Mouse (Mus musculus) forebrain, embryonic 11.5 days (tissue): ENCODE results near the gene Palld. TPM values are rescaled to one million over a fixed set of nuclear protein-coding genes. Genes with fewer than 3 reads are reported as not detected.

ENCODE experiments used
- ATAC-seq: fragments of 200-750 bp; cut with Nextera tagmentation; replicated peaks from 2 replicates; pipeline ENCODE4 v1.8.0; 2017; ENCODE audit warnings: moderate TSS enrichment; ENCODE audit not compliant: low FRiP score
- DNase-seq: peaks from one replicate; pipeline ENCODE4 v3.0.0-alpha.2; 2017; ENCODE audit warnings: low spot score
- H3K27ac ChIP-seq: fragments of 300-500 bp; sonication (generic); 2 replicates; pipeline ENCODE4 v1.5.1; 2014; ENCODE audit warnings: low read depth, low read length
- H3K27me3 ChIP-seq: fragments of 300-500 bp; sonication (generic); 2 replicates; pipeline ENCODE4 v1.6.1; 2014; ENCODE audit warnings: mild to moderate bottlenecking, low read length, mixed read lengths; ENCODE audit not compliant: control insufficient read depth, insufficient read depth
- H3K36me3 ChIP-seq: fragments of 300-500 bp; sonication (generic); 2 replicates; pipeline ENCODE4 v1.6.1; 2014; ENCODE audit warnings: mild to moderate bottlenecking, low read length, moderate library complexity, mixed read lengths; ENCODE audit not compliant: control insufficient read depth, insufficient read depth
- H3K4me1 ChIP-seq: fragments of 300-500 bp; sonication (generic); replicated peaks from 2 replicates; pipeline ENCODE4 v1.6.1; 2014; ENCODE audit warnings: low read length, mixed read lengths; ENCODE audit not compliant: control insufficient read depth, insufficient read depth
- H3K4me2 ChIP-seq: fragments of 300-500 bp; sonication (generic); 2 replicates; pipeline ENCODE4 v1.6.1; 2014; ENCODE audit warnings: low read depth, mild to moderate bottlenecking, low read length, moderate library complexity, mixed read lengths; ENCODE audit not compliant: severe bottlenecking
- H3K4me3 ChIP-seq: fragments of 300-500 bp; sonication (generic); 2 replicates; pipeline ENCODE4 v1.5.1; 2014; ENCODE audit warnings: low read depth, low read length
- H3K9ac ChIP-seq: fragments of 300-500 bp; sonication (generic); 2 replicates; pipeline ENCODE4 v1.6.1; 2014; ENCODE audit warnings: low read length
- H3K9me3 ChIP-seq: fragments of 300-500 bp; sonication (generic); 2 replicates; pipeline ENCODE4 v1.6.1; 2016; ENCODE audit warnings: low read length, mixed read lengths; ENCODE audit not compliant: control insufficient read depth
- WGBS: fragments of 180-500 bp; shearing (Covaris S2); extraction: QIAGEN DNeasy Blood & Tissue Kit; methylation state at CpG from one replicate; pipeline ENCODE4 v1.1.7; 2014; 5-methylcytosine and 5-hydroxymethylcytosine counted together
- polyA plus RNA-seq: library from polyadenylated mRNA; unstranded; fragments of >200 nt; fragmentation: Nextera tagmentation; extraction: Ambion mirVana; gene quantifications from 2 replicates; pipeline ENCODE4 v1.2.1, GENCODE M21; 2014

Palld gene
- polyA plus RNA-seq, 1 experiment from 2014 or later = 56.7 TPM

DNA sequence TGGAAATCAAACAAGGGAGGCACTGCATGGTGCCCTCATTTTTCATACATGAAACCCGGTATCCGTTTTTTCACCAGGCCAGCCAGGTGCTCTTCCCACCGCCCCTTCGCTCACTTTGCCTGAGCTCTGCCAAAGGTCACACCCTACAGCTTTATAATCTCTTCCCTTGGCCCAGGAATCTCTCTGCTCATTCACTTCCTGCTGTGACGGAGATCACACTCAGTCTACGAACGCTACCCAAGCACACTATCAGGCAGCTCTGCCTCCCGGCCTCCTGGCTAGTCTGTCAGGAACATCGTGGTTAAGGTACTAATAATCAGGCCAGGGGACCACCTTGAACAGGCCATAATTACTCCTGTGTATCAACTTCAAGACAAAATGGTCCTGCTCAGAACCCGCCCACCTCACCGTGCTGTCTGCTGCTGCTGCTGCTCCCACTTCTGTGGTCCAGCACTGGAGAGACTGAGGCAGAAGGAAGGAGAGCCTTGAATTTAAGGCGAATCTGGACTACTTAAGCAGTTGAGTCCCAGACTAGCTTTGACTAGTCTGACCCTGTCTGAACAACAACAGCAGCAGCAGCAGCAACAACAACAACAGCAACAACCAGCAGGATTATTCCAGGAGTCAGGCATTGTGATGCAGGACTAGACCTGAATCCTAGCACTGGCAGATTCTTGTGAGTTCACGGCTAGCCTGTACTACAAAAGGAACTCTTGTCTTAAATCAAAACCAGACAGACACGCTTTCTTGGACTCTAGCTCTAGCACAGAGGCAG, 187.0 kb downstream of the Palld start:
- Histone ChIP-seq H3K9ac (no peak overlapping the region), H3K27me3 (no peaks in the 10 kb centered on the region), H3K4me1 (no peaks in the 10 kb centered on the region), H3K27ac (no peak overlapping the region), H3K4me3 (no peak overlapping the region), H3K36me3 (no peaks in the 10 kb centered on the region; the same call in 1 of the 2 replicates), H3K4me2 (no peak overlapping the region), H3K9me3 (no peaks in the 10 kb centered on the region)
- no peak for ATAC-seq
- no peak for DNase-seq
- WGBS = 52% methylated on average over 14 of the region's 14 CpGs

DNA sequence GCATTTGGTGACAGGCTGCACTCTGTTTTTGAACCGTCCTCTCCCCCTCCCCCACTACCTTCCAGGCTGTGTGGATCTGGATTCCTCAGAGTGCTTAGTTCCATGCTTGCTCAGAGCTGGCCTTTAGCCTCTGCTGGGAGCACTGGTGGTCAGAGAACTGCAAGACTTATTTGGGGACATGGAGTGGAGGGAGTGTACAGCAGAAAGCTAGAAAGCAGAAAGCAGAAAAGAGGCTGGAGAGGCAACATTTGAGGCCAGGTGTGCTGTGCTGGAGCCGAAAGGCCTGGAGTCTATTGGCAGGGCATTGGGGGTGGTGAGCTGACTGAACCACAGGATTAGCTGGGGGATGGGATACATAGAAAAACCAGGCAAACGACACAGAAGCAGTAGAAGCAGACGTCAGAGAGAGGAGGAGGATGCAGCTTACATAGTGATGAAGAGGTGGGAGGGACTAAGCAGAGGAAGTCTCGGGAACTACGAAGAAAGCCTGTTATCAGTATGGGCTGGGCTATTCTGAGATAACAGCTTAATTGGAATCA, 188.1 kb downstream of the Palld start:
- Histone ChIP-seq H3K9me3 (no peaks in the 10 kb centered on the region), H3K36me3 (no peaks in the 10 kb centered on the region; the same call in 1 of the 2 replicates), H3K4me1 (no peaks in the 10 kb centered on the region), H3K27me3 (no peaks in the 10 kb centered on the region), H3K4me3 (no peak overlapping the region), H3K27ac (no peak overlapping the region), H3K9ac (no peak overlapping the region), H3K4me2 (no peak overlapping the region)
- 41% methylated on average over 6 of the region's 6 CpGs for WGBS
- ATAC-seq (no peak), DNase-seq (no peak)

DNA sequence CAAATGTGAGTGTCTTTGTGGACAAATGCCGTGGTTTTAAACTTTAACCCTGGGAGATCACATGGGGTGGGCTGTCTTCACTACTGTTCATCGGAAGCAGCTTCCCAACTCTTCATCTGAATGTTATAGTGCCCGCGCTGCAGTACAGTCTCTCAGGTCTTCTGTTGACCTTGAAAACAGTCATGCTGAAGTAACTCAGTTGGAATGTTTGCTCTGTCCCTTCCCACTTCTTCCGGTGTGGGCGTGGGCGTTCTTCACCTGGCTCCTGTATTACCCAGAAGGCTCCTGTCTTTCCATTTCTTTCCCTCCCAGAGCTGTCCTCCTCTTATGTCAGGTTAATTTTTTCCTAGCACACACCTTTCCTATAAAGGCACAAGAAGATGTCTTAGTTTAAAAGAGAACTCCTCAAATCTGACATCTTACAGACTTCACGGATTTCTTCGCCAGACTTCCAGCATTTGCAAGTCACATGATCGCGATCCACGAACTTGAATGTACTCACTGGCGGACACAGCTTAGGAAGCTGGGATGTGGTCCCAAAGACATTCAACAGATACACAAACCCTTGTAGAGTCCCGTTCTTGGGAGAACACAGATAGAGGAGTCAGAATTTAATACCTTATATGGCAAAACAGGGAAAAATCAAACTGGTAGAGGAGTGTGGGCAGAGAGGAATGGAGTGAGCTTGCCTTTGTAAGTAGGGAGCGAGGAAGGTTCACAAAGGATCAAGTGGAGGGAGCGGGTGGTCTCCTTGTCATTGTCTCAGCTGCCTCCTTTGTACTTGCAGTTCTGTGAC, 189.1 kb downstream of the Palld start:
- H3K36me3 ChIP-seq = no peaks in the 10 kb centered on the region; the same call in 1 of the 2 replicates
- H3K4me1 ChIP-seq = no peaks in the 10 kb centered on the region
- H3K9me3 ChIP-seq = no peaks in the 10 kb centered on the region
- DNase-seq (no peak), ATAC-seq (no peak)
- no peak overlapping the region for H3K9ac ChIP-seq
- 89% methylated on average over 16 of the region's 16 CpGs for WGBS
- no peak overlapping the region for H3K4me2 ChIP-seq
- H3K27me3 ChIP-seq = no peaks in the 10 kb centered on the region
- H3K27ac ChIP-seq = no peak overlapping the region
- H3K4me3 ChIP-seq = no peak overlapping the region

DNA sequence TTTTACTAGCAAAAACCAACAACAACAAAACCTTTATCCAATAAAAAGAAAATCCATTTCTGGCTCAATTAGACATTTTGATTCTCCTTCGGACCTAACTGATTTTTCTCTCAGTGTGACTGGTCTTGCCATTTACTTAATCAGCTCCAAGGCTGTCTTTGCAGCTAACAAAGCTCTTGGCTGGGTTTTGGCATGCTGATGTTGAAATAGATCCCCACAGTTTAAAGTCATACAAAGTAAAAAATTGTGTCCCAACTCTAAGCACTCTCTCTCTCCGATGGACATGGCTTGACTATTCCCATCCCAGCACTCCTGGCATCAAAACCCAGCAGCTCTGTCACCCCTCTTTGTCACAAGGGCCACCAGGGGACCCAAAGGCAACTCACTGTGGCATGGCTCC, 190.1 kb downstream of the Palld start:
- H3K9me3 ChIP-seq = no peaks in the 10 kb centered on the region
- ATAC-seq = no peak
- H3K36me3 ChIP-seq = no peaks in the 10 kb centered on the region
- no peaks in the 10 kb centered on the region for H3K4me1 ChIP-seq
- no peak overlapping the region for H3K4me3 ChIP-seq
- no peaks in the 10 kb centered on the region for H3K27me3 ChIP-seq
- DNase-seq = no peak
- 90% methylated on average over 2 of the region's 2 CpGs for WGBS
- no peak overlapping the region for H3K27ac ChIP-seq
- H3K4me2 ChIP-seq = no peak overlapping the region
- H3K9ac ChIP-seq = no peak overlapping the region

DNA sequence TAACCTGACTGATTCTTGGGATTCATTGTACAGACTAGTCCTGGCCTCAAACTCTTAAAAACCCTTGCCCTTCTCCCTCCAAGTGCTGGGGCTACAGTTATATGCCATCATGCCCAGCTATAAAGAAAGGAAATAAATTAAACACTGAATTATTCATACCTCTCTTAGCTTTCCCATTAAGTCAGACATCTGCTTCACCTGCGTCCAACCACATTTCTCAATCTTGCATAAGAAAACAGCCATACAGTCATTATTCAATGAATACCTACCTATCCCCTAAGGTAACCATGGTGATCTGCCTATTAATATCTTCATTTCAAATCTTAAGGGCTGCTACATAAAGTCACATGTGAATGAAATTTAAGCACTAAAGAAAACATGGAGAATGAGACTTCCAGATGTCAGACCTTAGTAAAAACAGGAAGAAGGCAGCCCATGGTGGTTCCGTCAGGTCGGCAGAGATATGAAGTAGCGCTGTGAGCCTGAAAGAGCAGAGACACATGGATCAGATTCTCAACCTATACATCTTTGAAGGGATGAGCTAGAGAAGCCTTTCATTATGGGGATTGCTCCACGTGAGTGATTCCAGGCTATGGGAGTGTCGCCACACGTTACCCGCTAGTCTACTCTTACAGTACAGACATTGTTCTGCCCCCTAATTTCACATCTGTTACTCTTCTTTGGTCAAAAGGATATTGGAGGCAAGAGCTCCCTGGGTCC, 193.7 kb downstream of the Palld start:
- Histone ChIP-seq H3K27ac (no peak overlapping the region), H3K27me3 (no peaks in the 10 kb centered on the region), H3K4me2 (no peak overlapping the region), H3K9ac (no peak overlapping the region), H3K9me3 (no peaks in the 10 kb centered on the region), H3K4me3 (no peak overlapping the region), H3K4me1 (no peaks in the 10 kb centered on the region), H3K36me3 (no peaks in the 10 kb centered on the region)
- no peak for ATAC-seq
- no peak for DNase-seq
- 72% methylated on average over 8 of the region's 8 CpGs for WGBS

DNA sequence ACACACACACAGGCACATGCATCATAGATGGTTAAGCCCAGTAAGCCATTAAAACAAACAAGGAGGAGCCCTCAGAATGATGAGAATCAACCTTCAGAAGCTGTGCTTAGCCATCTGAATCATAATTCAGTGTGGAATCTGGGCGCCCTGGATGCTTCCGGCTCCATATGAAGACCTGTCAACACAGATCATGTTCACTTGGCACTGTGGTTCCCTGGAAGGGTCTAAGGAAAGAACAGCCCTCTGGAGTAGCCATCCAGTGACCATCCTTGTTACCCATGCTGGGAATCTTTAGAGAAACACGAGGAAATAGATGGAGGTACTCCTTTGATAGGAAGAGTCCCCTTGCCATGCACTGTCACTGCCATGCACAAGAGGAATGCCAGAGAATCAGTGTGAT, 197.0 kb downstream of the Palld start:
- Histone ChIP-seq H3K36me3 (no peaks in the 10 kb centered on the region; the same call in 1 of the 2 replicates), H3K9ac (no peak overlapping the region), H3K27ac (no peak overlapping the region), H3K27me3 (no peaks in the 10 kb centered on the region), H3K4me3 (no peak overlapping the region), H3K4me2 (no peak overlapping the region), H3K9me3 (no peaks in the 10 kb centered on the region), H3K4me1 (peaks cover 10% of the 10 kb centered on the region; the same call in 1 of the 2 replicates)
- WGBS = 86% methylated on average over 3 of the region's 3 CpGs
- no peak for ATAC-seq
- DNase-seq = no peak

DNA sequence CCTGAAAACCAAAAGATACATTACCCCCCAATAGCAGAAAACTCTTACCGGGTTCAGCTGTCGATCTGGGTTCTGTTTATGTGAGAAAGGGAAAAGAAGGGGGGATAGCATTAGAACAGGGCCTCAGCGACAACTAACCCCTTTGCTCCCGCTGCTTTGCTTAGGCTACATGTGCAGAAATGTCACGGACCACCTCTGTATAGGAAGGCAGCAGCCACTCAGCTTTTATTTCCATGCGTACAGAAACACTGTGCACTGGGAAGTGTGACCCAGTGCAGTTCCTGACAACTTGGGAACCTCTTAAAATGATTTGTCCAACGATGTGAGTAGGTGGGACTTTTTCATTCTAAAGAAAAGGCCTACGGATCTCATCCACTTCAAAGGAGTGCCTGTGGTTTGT, 200.4 kb downstream of the Palld start:
- no peaks in the 10 kb centered on the region for H3K27me3 ChIP-seq
- ATAC-seq (no peak), DNase-seq (no peak)
- H3K4me2 ChIP-seq = no peak overlapping the region
- H3K4me3 ChIP-seq = no peak overlapping the region
- H3K36me3 ChIP-seq = no peaks in the 10 kb centered on the region; the same call in 1 of the 2 replicates
- H3K9me3 ChIP-seq = no peaks in the 10 kb centered on the region
- no peak overlapping the region for H3K9ac ChIP-seq
- WGBS = 60% methylated on average over 8 of the region's 8 CpGs
- no peak overlapping the region for H3K27ac ChIP-seq
- peaks cover 10% of the 10 kb centered on the region; the same call in 1 of the 2 replicates for H3K4me1 ChIP-seq

DNA sequence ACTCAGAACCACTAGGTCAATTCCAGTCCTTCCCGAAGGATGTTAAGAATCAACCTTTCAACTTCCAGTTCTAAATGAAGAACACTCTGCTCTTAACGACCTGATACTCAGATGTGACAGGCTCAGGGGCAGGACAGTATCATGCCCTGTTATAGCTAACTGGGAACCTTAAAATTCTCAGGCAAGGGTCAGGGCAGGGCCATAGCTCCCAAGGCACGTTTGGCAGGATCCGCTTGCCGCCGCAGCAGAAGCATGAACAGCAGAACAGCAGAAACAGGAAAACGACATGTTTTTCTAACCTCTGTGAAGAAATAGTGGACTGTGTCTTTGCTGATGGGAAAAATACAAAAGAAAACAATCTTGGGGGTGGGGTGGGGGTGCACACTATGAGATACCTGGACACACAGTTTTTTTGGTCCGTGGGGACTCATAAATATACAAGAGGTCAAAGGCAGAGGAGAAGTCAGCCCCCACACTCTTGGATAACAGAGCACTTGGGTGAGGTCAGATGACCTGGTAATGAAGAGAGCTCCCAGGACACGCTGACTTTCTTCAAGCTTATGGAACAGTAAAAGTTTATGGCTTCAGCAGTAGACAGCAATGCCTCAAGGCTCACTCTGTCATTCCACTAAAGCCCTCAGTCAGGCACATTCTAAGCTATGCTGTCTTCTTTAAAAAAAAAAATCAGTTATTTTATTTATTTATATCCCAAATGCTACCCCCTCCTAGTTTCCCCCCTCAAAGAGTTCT, 201.4 kb downstream of the Palld start:
- H3K27ac ChIP-seq = no peak overlapping the region

More for the DNA sequence above, 201.4 kb downstream of the Palld start:
- 82% methylated on average over 9 of the region's 9 CpGs for WGBS
- Histone ChIP-seq H3K4me1 (peaks cover 10% of the 10 kb centered on the region; the same call in 1 of the 2 replicates), H3K9me3 (no peaks in the 10 kb centered on the region), H3K4me3 (no peak overlapping the region), H3K27me3 (no peaks in the 10 kb centered on the region), H3K4me2 (no peak overlapping the region), H3K36me3 (no peaks in the 10 kb centered on the region; the same call in 1 of the 2 replicates), H3K9ac (no peak overlapping the region)
- ATAC-seq (no peak; the same call in 1 of the 2 replicates), DNase-seq (no peak)
